Mouse (Mus musculus): Measurements from ENCODE around the gene Slc17a8.

GRCm38 (mm10) chr10:89588708-89589107 is 32.3 kb downstream of the Slc17a8 start:
- TF ChIP-seq CTCF (IDR thresholded peaks at IDR 0.05; ENCODE audit: borderline replicate concordance, extremely low read depth, insufficient read depth, insufficient read length): no peak
- TF ChIP-seq POLR2A (IDR thresholded peaks at IDR 0.05; ENCODE audit: borderline replicate concordance, extremely low read depth, insufficient read depth, insufficient read length, poor library complexity, severe bottlenecking): no peak
